Mouse (Mus musculus): Measurements from ENCODE around the gene Ip6k2.

DNA sequence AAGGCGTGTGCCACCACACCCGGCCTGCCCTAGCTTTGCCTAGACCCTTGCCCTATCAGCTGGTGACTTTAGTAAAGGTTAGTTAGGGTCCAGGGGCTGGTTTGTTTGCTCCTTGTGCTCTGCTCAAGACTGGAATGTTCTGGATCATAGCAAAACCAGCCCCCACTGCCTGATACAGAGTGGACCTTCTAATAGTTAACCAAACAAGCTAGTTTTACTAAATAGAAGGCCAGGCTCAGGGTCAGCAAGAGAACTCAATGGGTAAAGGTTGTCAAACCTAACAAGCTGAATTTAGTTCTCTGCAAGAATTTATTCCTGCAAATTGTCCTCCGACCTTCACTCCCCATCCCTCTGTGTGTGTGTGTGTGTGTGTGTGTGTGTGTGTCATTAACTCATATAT is 29.6 kb upstream of the Ip6k2 start:
- no peak for TF ChIP-seq POLR2A (IDR thresholded peaks at IDR 0.05; ENCODE audit: extremely low read depth, insufficient read depth, low read length)
- TF ChIP-seq CTCF (IDR thresholded peaks at IDR 0.05; ENCODE audit: extremely low read depth, insufficient read depth, low read length), result no peak

Measured in cortical plate, adult 2 months (tissue).